Mouse (Mus musculus): ENCODE data around the gene H2-K1.

DNA sequence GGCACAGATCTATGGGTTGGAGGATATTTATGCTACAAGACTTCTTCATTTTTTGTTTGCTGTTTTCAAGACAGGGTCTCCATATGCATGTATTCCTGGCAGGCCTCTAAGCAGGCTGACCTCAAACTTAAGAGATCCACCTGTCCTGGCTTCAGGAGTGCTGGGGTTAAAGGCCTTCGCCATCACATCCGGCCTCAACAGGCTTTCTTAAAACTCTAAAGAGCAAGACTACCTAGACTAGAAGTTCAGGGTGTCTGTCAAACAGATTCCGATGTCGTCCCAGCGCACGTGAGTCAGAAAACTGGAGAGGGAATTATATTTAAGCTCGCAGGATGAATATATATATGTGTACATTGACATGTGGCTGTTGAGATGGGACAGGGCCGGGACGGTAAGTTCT is 23.5 kb upstream of the H2-K1 start:
- TF ChIP-seq CTCF (IDR thresholded peaks at IDR 0.05; ENCODE audit: low read depth, low read length) (no peak), POLR2A (IDR thresholded peaks at IDR 0.05; ENCODE audit: extremely low read depth, insufficient read depth, low read length) (no peak)
